Mouse (Mus musculus): ENCODE results near the gene Scamp4.

GRCm38 (mm10) chr10:80658194-80658840 lies 55.6 kb downstream of the Scamp4 start:
- no peak for TF ChIP-seq CTCF (conservative IDR thresholded peaks at IDR 0.05; ENCODE audit: low read length)
- no peak for TF ChIP-seq POU5F1 (IDR thresholded peaks at IDR 0.05; ENCODE audit: borderline replicate concordance, low read length)
- no peak for TF ChIP-seq NANOG (IDR thresholded peaks at IDR 0.05; ENCODE audit: borderline replicate concordance, low read length)

All from E14TG2a.4 (cell line).